Mouse (Mus musculus) MEL (cell line): Measurements from ENCODE around the gene Fgd2.

Source experiments
- GATA1 ChIP-seq: IDR thresholded peaks from 2 replicates; pipeline ENCODE4 v1.6.1; 2011; ENCODE audit warnings: low read depth, low read length, improper control_type of control experiment
- POLR2AphosphoS5 ChIP-seq: IDR thresholded peaks from 2 replicates; pipeline ENCODE4 v1.6.1; 2012; ENCODE audit warnings: low read depth, borderline replicate concordance, mild to moderate bottlenecking, inconsistent platforms, low read length, moderate library complexity, mixed read lengths

DNA sequence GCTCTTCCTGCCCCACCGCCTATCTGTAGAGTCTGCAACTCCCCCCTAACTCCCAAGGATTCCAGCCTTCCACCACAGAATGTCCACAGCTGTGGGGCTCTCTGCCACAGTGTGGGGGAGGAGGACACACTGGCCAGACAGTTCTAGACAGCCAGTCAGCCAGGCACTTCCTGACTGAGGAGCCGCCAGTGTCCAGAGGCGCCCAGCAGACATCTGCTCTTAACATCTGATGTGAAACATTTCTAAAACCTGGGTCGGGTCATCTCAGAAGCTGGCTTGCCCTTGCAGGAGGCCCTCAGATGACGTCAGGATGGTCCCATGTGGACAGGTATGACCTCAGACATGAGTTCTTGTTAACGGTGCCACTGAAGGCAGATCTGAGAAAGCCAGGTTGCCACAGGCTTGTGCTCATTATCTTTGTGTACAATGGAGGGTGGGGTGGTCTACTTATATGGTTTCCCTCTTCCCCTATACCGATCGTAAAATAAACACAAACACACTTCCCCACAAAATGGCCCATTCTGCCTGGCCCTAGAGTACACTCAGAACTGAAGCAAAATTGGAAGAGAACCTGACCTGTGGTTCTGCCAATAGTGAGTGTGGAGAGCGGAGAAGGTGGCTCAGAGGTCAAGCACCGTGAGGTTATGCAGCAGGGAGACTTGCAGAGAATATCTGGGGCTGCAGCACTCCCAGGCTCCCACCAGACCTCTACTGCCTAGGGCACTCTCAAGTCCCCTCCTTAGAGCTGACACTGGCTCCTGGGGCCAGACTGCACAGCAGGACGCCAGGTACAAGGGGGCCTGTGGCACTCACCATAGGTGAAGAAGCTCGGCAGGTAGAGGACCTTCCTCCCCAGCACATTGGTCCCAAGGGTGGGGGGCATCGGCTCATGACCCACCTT, 18.5 kb upstream of the Fgd2 start:
- no peak for TF ChIP-seq POLR2AphosphoS5
- no peak for TF ChIP-seq GATA1
